8 mouse cellular contexts compared by ENCODE assay signal in the genomic region with DNA sequence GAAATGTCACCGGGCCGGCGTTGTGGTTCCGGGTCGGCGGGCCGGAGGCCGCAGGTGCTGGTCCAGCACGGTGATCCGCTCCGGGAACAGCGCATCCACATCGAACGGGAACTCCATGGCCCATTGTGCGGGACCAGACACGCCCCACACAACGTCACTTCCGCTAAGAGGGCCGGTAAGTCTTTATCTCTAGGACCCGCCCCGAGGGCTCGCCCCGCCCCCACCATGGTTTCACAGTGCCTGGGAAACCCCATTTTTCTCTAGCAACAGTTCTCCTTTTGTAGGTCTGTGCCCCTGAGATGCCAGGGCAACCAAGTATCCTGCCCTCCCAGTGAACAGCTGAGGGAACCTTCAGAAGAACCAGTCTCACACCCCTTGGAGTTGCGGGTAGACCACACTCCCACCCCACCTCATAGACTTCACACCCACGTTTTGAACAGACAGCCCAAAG. TPM values are rescaled to one million over a fixed set of nuclear protein-coding genes. Genes with fewer than 3 reads are reported as not detected.
DNase-seq lines count a peak whose midpoint lies in the region; ATAC-seq lines count a peak whose summit lies in the region.

Gene Atat1 (minus strand): TSS at position 157 of the 451 bp plus-strand sequence.

- peak; percentile 95 for ATAC-seq in inflammation-experienced regulatory T-cells, adult 6 months
- ATAC-seq in megakaryocyte-erythroid progenitor cell, adult 5-6 weeks (replicated peaks; ENCODE audit: low FRiP score, low TSS enrichment, poor library complexity, severe bottlenecking) = peak; percentile 88

- intact Hi-C loops in gastrocnemius, postnatal 14 days (cut with DNase I; ENCODE audit: low total_unique reads) = no loop called here
- intact Hi-C loops in left cerebral cortex, postnatal 10 days (cut with DNase I) = no loop called here

- peak; percentile 97 for DNase-seq in adipocyte (ENCODE audit: low spot score)
- DNase-seq in embryo, embryonic 10 days (ENCODE audit: low spot score) = peak; percentile 97
- peak; percentile 96 for DNase-seq in gastrocnemius, postnatal 14 days
- DNase-seq in left cerebral cortex, postnatal 10 days (ENCODE audit: extremely low spot score in 1 of 2, low spot score in 2 of 2) = peak; percentile 92 to 98
- peak; percentile 88 for DNase-seq in right cerebral cortex, postnatal 25 days
- DNase-seq in urinary bladder, postnatal 4 days (ENCODE audit: low spot score in 2 of 2) = peak; percentile 89 to 98

RNA-seq across cellular contexts. Expression of gene Atat1, which starts in this region (rescaled TPM):
- 1 to 10 TPM; 3.5 to 4.3 TPM for total RNA-seq in gastrocnemius, postnatal 14 days (2021)
- polyA plus RNA-seq in inflammation-experienced regulatory T-cells, adult 6 months (2017; shearing (Covaris generic)) = 10 to 100 TPM in 2 of 3 experiments, 1 to 10 TPM in 1; 9.5 to 16.2 (median 10.5) TPM
- total RNA-seq in left cerebral cortex, postnatal 10 days (2021) = 100 to 1,000 TPM; 105 to 111 TPM
- total RNA-seq in megakaryocyte-erythroid progenitor cell, adult 5-6 weeks (2014; fragmentation: Nextera tagmentation) = 23.1 and 31.9 TPM in 2 replicates
- total RNA-seq in megakaryocyte-erythroid progenitor cell, adult 5-6 weeks (2017) = 3.0 and 4.3 TPM in 2 replicates

Comparison
In these comparisons a context has a peak if more than half of its experiments do, and no peak if none do; other contexts are left out.
1. Peak in every context shown above with its lines: DNase-seq and ATAC-seq.